Mouse (Mus musculus) lung, embryonic 16.5 days (tissue): ENCODE measurements around the gene Anxa3. TPM values are rescaled to one million over a fixed set of nuclear protein-coding genes. Genes with fewer than 3 reads are reported as not detected.
A peak's percentile ranks its signal among the peaks of the same experiment; 100 is the strongest.

Experiments used
- ATAC-seq: fragments of 200-750 bp; cut with Nextera tagmentation; 2 replicates; pipeline ENCODE4 v1.8.0; 2017; ENCODE audit warnings: low read depth, mild to moderate bottlenecking, moderate library complexity
- H3K27ac ChIP-seq: fragments of 300-500 bp; sonication (generic); 2 replicates; pipeline ENCODE4 v1.5.1; 2014; ENCODE audit warnings: mild to moderate bottlenecking, control low read depth, low read length
- H3K27me3 ChIP-seq: fragments of 300-500 bp; sonication (generic); 2 replicates; pipeline ENCODE4 v1.6.1; 2014; ENCODE audit warnings: low read depth, low read length, mixed read lengths; ENCODE audit not compliant: control insufficient read depth, insufficient read depth
- H3K36me3 ChIP-seq: fragments of 300-500 bp; sonication (generic); 2 replicates; pipeline ENCODE4 v1.6.1; 2014; ENCODE audit warnings: low read length; ENCODE audit not compliant: control insufficient read depth, insufficient read depth
- H3K4me1 ChIP-seq: fragments of 300-500 bp; sonication (generic); replicated peaks from 2 replicates; pipeline ENCODE4 v1.6.1; 2014; ENCODE audit warnings: low read length, mixed read lengths; ENCODE audit not compliant: control insufficient read depth, insufficient read depth
- H3K4me2 ChIP-seq: fragments of 300-500 bp; sonication (generic); 2 replicates; pipeline ENCODE4 v1.6.1; 2014; ENCODE audit warnings: low read depth, low read length, control low read depth
- H3K4me3 ChIP-seq: fragments of 300-500 bp; sonication (generic); 2 replicates; pipeline ENCODE4 v1.5.1; 2014; ENCODE audit warnings: mild to moderate bottlenecking, low read length, control low read depth
- H3K9ac ChIP-seq: fragments of 300-500 bp; sonication (generic); 2 replicates; pipeline ENCODE4 v1.6.1; 2014; ENCODE audit warnings: low read length, control low read depth
- H3K9me3 ChIP-seq: fragments of 300-500 bp; sonication (generic); 2 replicates; pipeline ENCODE4 v1.6.1; 2016; ENCODE audit warnings: low read length; ENCODE audit not compliant: control insufficient read depth
- WGBS: fragments of 180-500 bp; shearing (Covaris S2); extraction: QIAGEN DNeasy Blood & Tissue Kit; methylation state at CpG from one replicate; pipeline ENCODE4 v1.1.7; 2014; 5-methylcytosine and 5-hydroxymethylcytosine counted together
- polyA plus RNA-seq: library from polyadenylated mRNA; unstranded; fragments of >200 nt; fragmentation: Nextera tagmentation; extraction: Ambion mirVana; gene quantifications from 2 replicates; pipeline ENCODE4 v1.2.1, GENCODE M21; 2015

The Anxa3 gene
- polyA plus RNA-seq, 1 experiment from 2014 or later = 95.7 TPM

DNA sequence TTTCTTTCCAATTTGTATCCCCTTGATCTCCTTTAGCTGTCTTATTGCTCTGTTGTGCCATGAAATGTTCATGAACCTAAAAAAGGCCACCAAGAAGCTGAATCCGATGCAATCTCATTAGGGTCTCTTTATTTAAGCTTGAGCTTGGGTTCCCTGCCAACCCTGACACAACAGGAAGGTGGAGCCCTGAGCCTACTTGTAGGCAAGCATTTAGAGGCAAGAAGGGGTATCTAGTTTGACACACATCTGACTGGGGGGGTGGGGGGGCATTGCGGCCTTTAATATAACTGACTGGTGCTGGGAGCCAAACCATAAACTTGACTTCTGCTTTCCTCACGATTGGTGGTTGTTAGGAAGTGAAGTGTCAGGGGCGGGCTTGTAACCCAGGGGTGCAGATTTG, 74.0 kb downstream of the Anxa3 start:
- Histone ChIP-seq H3K9me3 (no peaks in the 10 kb centered on the region), H3K4me3 (no peak overlapping the region), H3K4me2 (no peak overlapping the region), H3K9ac (no peak overlapping the region), H3K36me3 (no peaks in the 10 kb centered on the region), H3K27me3 (no peaks in the 10 kb centered on the region), H3K27ac (no peak overlapping the region), H3K4me1 (no peaks in the 10 kb centered on the region)
- 80% methylated on average over 4 of the region's 4 CpGs for WGBS
- no peak for ATAC-seq

DNA sequence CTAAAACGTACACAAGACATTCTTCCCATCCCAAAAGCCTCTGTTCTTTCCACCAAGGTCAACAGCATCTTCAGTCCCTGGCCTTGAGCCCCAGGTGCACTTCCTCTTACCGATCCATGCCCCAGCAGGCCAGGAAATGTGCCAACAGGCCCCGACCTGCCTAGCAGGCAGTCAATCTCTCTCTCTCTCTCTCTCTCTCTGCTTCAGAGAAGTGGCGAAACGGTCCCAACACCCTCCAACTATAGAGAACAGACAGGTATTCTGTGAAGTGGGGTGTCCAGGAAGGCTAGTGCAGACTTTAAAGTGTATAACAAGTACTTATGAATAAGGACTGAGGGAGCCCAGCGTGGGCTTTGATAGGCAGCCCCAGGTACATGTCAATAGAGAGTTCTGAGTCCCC, 75.8 kb downstream of the Anxa3 start:
- Histone ChIP-seq H3K4me1 (no peaks in the 10 kb centered on the region), H3K9ac (no peak overlapping the region), H3K27me3 (no peaks in the 10 kb centered on the region), H3K27ac (no peak overlapping the region), H3K36me3 (no peaks in the 10 kb centered on the region), H3K9me3 (no peaks in the 10 kb centered on the region), H3K4me3 (no peak overlapping the region), H3K4me2 (no peak overlapping the region)
- ATAC-seq = peak; percentile 95
- 41% methylated on average over 6 of the region's 6 CpGs for WGBS

GRCm38 (mm10) chr5:96870996-96871395, 77.9 kb downstream of the Anxa3 start:
- no peaks in the 10 kb centered on the region for H3K4me1 ChIP-seq
- H3K9me3 ChIP-seq = no peaks in the 10 kb centered on the region
- no peaks in the 10 kb centered on the region for H3K27me3 ChIP-seq
- H3K9ac ChIP-seq = no peak overlapping the region
- ATAC-seq = no peak
- H3K4me3 ChIP-seq = no peak overlapping the region
- no peak overlapping the region for H3K4me2 ChIP-seq
- H3K27ac ChIP-seq = no peak overlapping the region
- WGBS = 81% methylated on average over 12 of the region's 12 CpGs
- H3K36me3 ChIP-seq = no peaks in the 10 kb centered on the region

- no peak for ATAC-seq
- no peak overlapping the region for H3K9ac ChIP-seq
- H3K27me3 ChIP-seq = no peaks in the 10 kb centered on the region
- H3K4me3 ChIP-seq = no peak overlapping the region
- no peak overlapping the region for H3K27ac ChIP-seq
- H3K36me3 ChIP-seq = no peaks in the 10 kb centered on the region
- no peaks in the 10 kb centered on the region for H3K4me1 ChIP-seq
- WGBS = 87% methylated on average over 1 of the region's 1 CpGs
- no peaks in the 10 kb centered on the region for H3K9me3 ChIP-seq
- no peak overlapping the region for H3K4me2 ChIP-seq
These were observed 85.0 kb downstream of the Anxa3 start for GRCm38 (mm10) chr5:96878178-96878577.

GRCm38 (mm10) chr5:96878851-96879540, 85.9 kb downstream of the Anxa3 start:
- no peak for ATAC-seq
- H3K4me2 ChIP-seq = no peak overlapping the region
- WGBS = 86% methylated on average over 11 of the region's 11 CpGs
- no peaks in the 10 kb centered on the region for H3K9me3 ChIP-seq
- no peaks in the 10 kb centered on the region for H3K27me3 ChIP-seq
- no peak overlapping the region for H3K4me3 ChIP-seq
- no peak overlapping the region for H3K9ac ChIP-seq
- no peaks in the 10 kb centered on the region for H3K36me3 ChIP-seq
- no peaks in the 10 kb centered on the region for H3K4me1 ChIP-seq
- H3K27ac ChIP-seq = no peak overlapping the region

GRCm38 (mm10) chr5:96880231-96880630, 87.1 kb downstream of the Anxa3 start:
- Histone ChIP-seq H3K27ac (no peak overlapping the region), H3K36me3 (no peaks in the 10 kb centered on the region), H3K4me3 (no peak overlapping the region), H3K4me2 (no peak overlapping the region), H3K9me3 (no peaks in the 10 kb centered on the region), H3K27me3 (no peaks in the 10 kb centered on the region), H3K9ac (no peak overlapping the region), H3K4me1 (no peaks in the 10 kb centered on the region)
- WGBS = 74% methylated on average over 5 of the region's 5 CpGs
- ATAC-seq = no peak

DNA sequence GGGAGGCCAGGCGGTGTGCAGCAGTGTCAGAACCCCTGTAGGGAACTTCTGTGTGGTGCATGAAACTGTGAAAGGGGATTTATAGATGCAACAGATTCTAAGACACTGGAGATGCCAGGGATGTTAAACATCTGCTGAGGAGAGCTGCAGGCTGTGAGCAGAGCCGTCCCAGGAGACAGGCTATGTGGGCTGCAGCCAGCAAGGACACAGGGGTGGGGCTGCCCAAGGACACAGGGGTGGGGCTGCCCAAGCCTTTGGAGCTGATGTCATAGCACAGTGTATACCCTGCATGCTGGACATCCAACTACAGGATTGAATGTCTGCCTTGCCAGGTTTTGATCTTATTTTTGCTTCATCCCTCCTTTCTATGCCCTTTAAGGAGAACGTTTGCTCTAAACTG, 88.0 kb downstream of the Anxa3 start:
- no peak overlapping the region for H3K27ac ChIP-seq
- no peak overlapping the region for H3K4me3 ChIP-seq
- H3K9me3 ChIP-seq = no peaks in the 10 kb centered on the region
- ATAC-seq = peak; percentile 84
- no peaks in the 10 kb centered on the region for H3K36me3 ChIP-seq
- WGBS = 43% methylated on average over 3 of the region's 3 CpGs
- no peak overlapping the region for H3K9ac ChIP-seq
- H3K4me2 ChIP-seq = no peak overlapping the region
- no peaks in the 10 kb centered on the region for H3K4me1 ChIP-seq
- no peaks in the 10 kb centered on the region for H3K27me3 ChIP-seq

DNA sequence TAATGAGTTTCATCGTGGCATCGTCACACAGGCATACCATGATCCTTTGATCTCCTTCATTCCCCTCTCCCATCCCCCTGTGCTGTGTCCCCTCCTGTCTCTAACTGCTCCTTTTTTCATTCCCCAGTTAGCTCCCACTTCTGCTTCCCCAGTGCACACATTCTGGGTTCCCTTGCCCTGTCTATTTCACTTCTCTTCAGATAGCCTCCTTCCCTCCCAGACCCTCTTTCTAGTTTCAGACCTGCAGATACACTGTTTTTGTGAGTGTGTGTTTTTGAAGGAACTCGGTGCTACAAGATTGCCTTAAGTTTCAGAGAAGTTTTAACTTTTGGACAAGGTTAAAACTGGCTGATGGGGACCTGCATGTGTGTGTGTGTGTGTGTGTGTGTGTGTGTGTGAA, 88.5 kb downstream of the Anxa3 start:
- Histone ChIP-seq H3K4me3 (no peak overlapping the region), H3K4me1 (no peaks in the 10 kb centered on the region), H3K9ac (no peak overlapping the region), H3K9me3 (no peaks in the 10 kb centered on the region), H3K4me2 (no peak overlapping the region), H3K27me3 (no peaks in the 10 kb centered on the region), H3K36me3 (no peaks in the 10 kb centered on the region), H3K27ac (no peak overlapping the region)
- no peak for ATAC-seq
- 73% methylated on average over 3 of the region's 3 CpGs for WGBS

DNA sequence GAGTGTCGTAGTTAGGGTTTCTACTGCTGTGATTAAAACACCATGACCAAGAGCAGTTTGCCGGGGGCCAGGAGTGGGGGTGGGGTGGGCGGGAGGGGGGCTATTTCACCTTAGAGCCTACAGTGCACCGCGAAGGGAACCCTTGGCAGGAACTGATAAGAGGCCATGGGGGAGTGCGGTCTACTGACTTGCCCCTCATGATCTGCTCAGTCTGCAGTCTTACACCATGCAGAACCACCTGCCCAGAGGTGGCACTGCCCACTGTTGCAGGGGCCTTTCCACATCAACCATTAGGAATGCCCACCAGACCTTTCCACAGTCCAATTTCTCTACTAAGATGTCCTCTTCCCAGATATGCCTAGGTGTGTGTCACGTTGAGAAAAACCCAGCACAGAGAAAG, 92.1 kb downstream of the Anxa3 start:
- ATAC-seq = no peak
- Histone ChIP-seq H3K9me3 (no peaks in the 10 kb centered on the region), H3K9ac (no peak overlapping the region), H3K36me3 (no peaks in the 10 kb centered on the region), H3K4me2 (no peak overlapping the region), H3K27me3 (no peaks in the 10 kb centered on the region), H3K4me3 (no peak overlapping the region), H3K4me1 (no peaks in the 10 kb centered on the region), H3K27ac (no peak overlapping the region)
- WGBS = 64% methylated on average over 7 of the region's 7 CpGs

- 83% methylated on average over 3 of the region's 3 CpGs for WGBS
- H3K4me1 ChIP-seq = no peaks in the 10 kb centered on the region
- no peak overlapping the region for H3K9ac ChIP-seq
- no peaks in the 10 kb centered on the region for H3K9me3 ChIP-seq
- no peak overlapping the region for H3K4me3 ChIP-seq
- H3K4me2 ChIP-seq = no peak overlapping the region
- no peaks in the 10 kb centered on the region for H3K36me3 ChIP-seq
- no peak for ATAC-seq
- no peak overlapping the region for H3K27ac ChIP-seq
- no peaks in the 10 kb centered on the region for H3K27me3 ChIP-seq
These were observed 95.3 kb downstream of the Anxa3 start for GRCm38 (mm10) chr5:96888396-96888795.
